Mouse (Mus musculus) heart, postnatal 0 days (tissue): ENCODE results near the gene Clnk. TPM values are rescaled to one million over a fixed set of nuclear protein-coding genes. Genes with fewer than 3 reads are reported as not detected.

ENCODE experiments used
- ATAC-seq: fragments of 200-750 bp; cut with Nextera tagmentation; 2 replicates; pipeline ENCODE4 v1.8.0; 2017; ENCODE audit warnings: low read depth, moderate number of reproducible peaks, moderate library complexity; ENCODE audit not compliant: insufficient read depth
- DNase-seq: peaks from one replicate; pipeline ENCODE4 v3.0.0-alpha.2; 2016; ENCODE audit warnings: low spot score
- H3K27ac ChIP-seq: fragments of 300-500 bp; sonication (generic); 2 replicates; pipeline ENCODE4 v1.5.1; 2014; ENCODE audit warnings: low read depth, mild to moderate bottlenecking
- H3K27me3 ChIP-seq: fragments of 300-500 bp; sonication (generic); 2 replicates; pipeline ENCODE4 v1.6.1; 2014; ENCODE audit warnings: low read length, mixed read lengths; ENCODE audit not compliant: control insufficient read depth, insufficient read depth
- H3K36me3 ChIP-seq: fragments of 300-500 bp; sonication (generic); replicated peaks from 2 replicates; pipeline ENCODE4 v1.6.1; 2014; ENCODE audit warnings: low read length, mixed read lengths; ENCODE audit not compliant: control insufficient read depth, insufficient read depth
- H3K4me1 ChIP-seq: fragments of 300-500 bp; sonication (generic); 2 replicates; pipeline ENCODE4 v1.6.1; 2014; ENCODE audit warnings: antibody characterized with exemption; ENCODE audit not compliant: control insufficient read depth, insufficient read depth
- H3K4me2 ChIP-seq: fragments of 300-500 bp; sonication (generic); 2 replicates; pipeline ENCODE4 v1.6.1; 2014; ENCODE audit warnings: low read depth, mild to moderate bottlenecking, low read length, moderate library complexity
- H3K4me3 ChIP-seq: fragments of 300-500 bp; sonication (generic); 2 replicates; pipeline ENCODE4 v1.5.1; 2014; ENCODE audit warnings: low read depth, low read length
- H3K9ac ChIP-seq: fragments of 300-500 bp; sonication (generic); replicated peaks from 2 replicates; pipeline ENCODE4 v1.6.1; 2014; ENCODE audit warnings: low read depth, low read length, mixed read lengths
- H3K9me3 ChIP-seq: fragments of 300-500 bp; sonication (generic); replicated peaks from 2 replicates; pipeline ENCODE4 v1.6.1; 2016; ENCODE audit warnings: low read length; ENCODE audit not compliant: control insufficient read depth
- CTCF ChIP-seq: IDR thresholded peaks from 2 replicates; pipeline ENCODE4 v1.5.1; 2016; ENCODE audit warnings: antibody characterized with exemption, control low read depth, low read depth
- EP300 ChIP-seq: IDR thresholded peaks from 2 replicates; pipeline ENCODE4 v1.6.1; 2016; ENCODE audit warnings: antibody characterized with exemption, low read depth
- WGBS: fragments of 180-500 bp; shearing (Covaris S2); extraction: QIAGEN DNeasy Blood & Tissue Kit; methylation state at CpG from one replicate; pipeline ENCODE4 v1.1.7; 2014; 5-methylcytosine and 5-hydroxymethylcytosine counted together
- polyA plus RNA-seq: library from polyadenylated mRNA; unstranded; fragments of >200 nt; fragmentation: Nextera tagmentation; extraction: Ambion mirVana; gene quantifications from 2 replicates; pipeline ENCODE4 v1.2.1, GENCODE M21; 2015
- total RNA-seq: library from RNA; depleted of rRNA; stranded (reverse); fragments of >200 nt; gene quantifications from 2 replicates; pipeline ENCODE4 v1.2.3, GENCODE M21; 2014; ENCODE audit warnings: low replicate concordance

Clnk gene
- total and polyA plus RNA-seq, 2 experiments from 2014 or later = not detected

DNA sequence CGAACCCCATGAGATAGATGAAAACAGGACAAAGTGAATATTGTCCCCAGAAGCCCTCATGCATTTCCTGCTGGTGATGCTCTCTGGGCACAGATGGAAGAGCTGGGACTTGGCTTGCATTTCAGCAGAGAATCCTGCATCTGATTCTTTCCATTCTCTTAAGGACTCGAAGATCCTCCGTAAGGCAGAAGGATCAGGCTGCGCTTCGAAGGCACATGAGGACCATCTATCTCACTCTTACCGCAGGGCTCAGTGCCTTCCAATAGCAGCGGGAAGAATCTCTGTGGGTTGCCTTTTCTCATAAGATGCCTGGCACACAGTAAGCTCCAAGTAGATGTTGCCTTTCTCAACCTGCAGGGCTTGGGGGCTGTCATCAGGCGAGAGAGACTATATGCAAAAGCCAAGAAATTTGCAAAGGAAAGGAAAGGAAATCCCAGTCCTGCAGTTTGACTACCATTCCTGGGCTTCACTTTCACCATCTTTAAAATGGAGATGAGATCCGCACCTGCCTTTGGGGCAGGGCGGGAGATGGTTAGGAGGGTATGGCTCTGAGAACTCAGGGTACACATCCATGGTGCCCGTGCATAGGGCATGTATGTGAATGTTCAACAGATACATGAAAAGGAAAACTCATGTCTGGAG lies 167.6 kb downstream of the Clnk start:
- Histone ChIP-seq H3K9me3 (no peaks in the 10 kb centered on the region), H3K27ac (no peak overlapping the region), H3K4me2 (no peak overlapping the region), H3K4me1 (no peaks in the 10 kb centered on the region), H3K27me3 (no peaks in the 10 kb centered on the region), H3K9ac (no peak overlapping the region), H3K36me3 (no peaks in the 10 kb centered on the region), H3K4me3 (no peak overlapping the region)
- TF ChIP-seq EP300 (no peak), CTCF (no peak)
- ATAC-seq = no peak
- no peak for DNase-seq
- 62% methylated on average over 11 of the region's 11 CpGs for WGBS

GRCm38 (mm10) chr5:38707364-38708075 lies 169.1 kb downstream of the Clnk start:
- H3K27me3 ChIP-seq = no peaks in the 10 kb centered on the region
- 66% methylated on average over 7 of the region's 7 CpGs for WGBS
- H3K4me3 ChIP-seq = no peak overlapping the region
- no peaks in the 10 kb centered on the region for H3K9me3 ChIP-seq
- no peak overlapping the region for H3K9ac ChIP-seq
- H3K36me3 ChIP-seq = no peaks in the 10 kb centered on the region
- H3K4me2 ChIP-seq = no peak overlapping the region
- no peak overlapping the region for H3K27ac ChIP-seq
- H3K4me1 ChIP-seq = no peaks in the 10 kb centered on the region
- ATAC-seq = no peak
- no peak for TF ChIP-seq EP300
- no peak for TF ChIP-seq CTCF
- DNase-seq = no peak

GRCm38 (mm10) chr5:38702941-38703340 lies 173.7 kb downstream of the Clnk start:
- ATAC-seq (no peak), DNase-seq (no peak)
- Histone ChIP-seq H3K4me1 (no peaks in the 10 kb centered on the region), H3K4me3 (no peak overlapping the region), H3K9me3 (no peaks in the 10 kb centered on the region), H3K27me3 (no peaks in the 10 kb centered on the region), H3K4me2 (no peak overlapping the region), H3K9ac (no peak overlapping the region), H3K27ac (no peak overlapping the region), H3K36me3 (no peaks in the 10 kb centered on the region)
- no peak for TF ChIP-seq CTCF
- TF ChIP-seq EP300 = no peak
- 81% methylated on average over 6 of the region's 6 CpGs for WGBS

DNA sequence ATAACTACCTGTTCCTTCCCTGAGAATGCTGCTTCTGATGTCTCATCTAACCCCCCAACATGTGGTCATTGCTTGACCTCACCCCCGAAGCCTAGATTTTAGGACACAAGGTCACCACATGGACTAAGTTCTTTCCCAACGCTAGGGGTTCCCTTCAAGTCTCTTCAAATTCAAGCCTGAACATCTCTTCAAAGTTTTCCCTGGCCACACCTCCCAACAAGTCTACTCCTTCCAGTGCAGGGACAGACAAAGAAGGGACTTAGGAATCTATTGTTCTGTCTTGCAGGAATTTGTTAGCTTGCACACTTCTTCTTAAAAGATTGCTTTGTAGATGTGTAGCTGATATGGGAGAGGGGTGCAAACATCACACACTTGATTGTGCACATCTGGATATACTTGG lies 174.5 kb downstream of the Clnk start:
- no peaks in the 10 kb centered on the region for H3K36me3 ChIP-seq
- no peak overlapping the region for H3K27ac ChIP-seq
- no peaks in the 10 kb centered on the region for H3K9me3 ChIP-seq
- no peak for TF ChIP-seq EP300
- TF ChIP-seq CTCF = no peak
- 69% methylated on average over 2 of the region's 2 CpGs for WGBS
- DNase-seq = no peak
- no peak overlapping the region for H3K4me2 ChIP-seq
- H3K9ac ChIP-seq = no peak overlapping the region
- no peak overlapping the region for H3K4me3 ChIP-seq
- no peaks in the 10 kb centered on the region for H3K4me1 ChIP-seq
- no peak for ATAC-seq
- no peaks in the 10 kb centered on the region for H3K27me3 ChIP-seq

GRCm38 (mm10) chr5:38698466-38698865 lies 178.1 kb downstream of the Clnk start:
- no peaks in the 10 kb centered on the region for H3K27me3 ChIP-seq
- H3K9me3 ChIP-seq = no peaks in the 10 kb centered on the region
- no peak overlapping the region for H3K4me2 ChIP-seq
- DNase-seq (no peak), ATAC-seq (no peak)
- H3K4me3 ChIP-seq = no peak overlapping the region
- no peaks in the 10 kb centered on the region for H3K36me3 ChIP-seq
- no peak for TF ChIP-seq EP300
- TF ChIP-seq CTCF = no peak
- no peaks in the 10 kb centered on the region for H3K4me1 ChIP-seq
- no peak overlapping the region for H3K27ac ChIP-seq
- WGBS = 61% methylated on average over 5 of the region's 5 CpGs
- no peak overlapping the region for H3K9ac ChIP-seq

DNA sequence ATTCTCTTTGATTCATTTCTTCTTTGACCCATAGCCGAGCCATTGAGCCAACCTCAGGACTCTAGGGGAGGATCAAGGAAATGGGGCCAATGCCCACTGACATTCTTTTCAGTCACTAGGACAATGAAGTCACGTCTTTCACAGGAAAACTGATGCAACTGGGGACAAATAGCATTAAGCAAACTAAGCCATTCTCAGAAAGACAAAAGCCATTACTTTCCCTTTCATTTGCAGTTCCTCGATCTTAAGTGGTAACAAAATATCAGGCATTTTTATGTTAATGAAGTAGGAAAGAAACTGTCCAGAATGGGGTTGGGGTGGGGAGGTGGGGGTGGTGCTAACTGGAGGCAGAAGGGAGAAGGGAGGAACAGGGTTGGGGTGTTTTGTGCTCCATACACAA lies 178.6 kb downstream of the Clnk start:
- Histone ChIP-seq H3K4me1 (no peaks in the 10 kb centered on the region), H3K4me3 (no peak overlapping the region), H3K27me3 (no peaks in the 10 kb centered on the region), H3K4me2 (no peak overlapping the region), H3K9ac (no peak overlapping the region), H3K36me3 (no peaks in the 10 kb centered on the region), H3K9me3 (no peaks in the 10 kb centered on the region), H3K27ac (no peak overlapping the region)
- WGBS = 61% methylated on average over 3 of the region's 3 CpGs
- no peak for ATAC-seq
- TF ChIP-seq EP300 (no peak), CTCF (no peak)
- DNase-seq = no peak
